Mouse (Mus musculus): ENCODE measurements around the gene Gm10322.

- TF ChIP-seq CTCF (IDR thresholded peaks at IDR 0.05; ENCODE audit: low read depth), result no peak
- no peak for TF ChIP-seq EP300 (IDR thresholded peaks at IDR 0.05; ENCODE audit: low read depth)
Observed at GRCm38 (mm10) chr10:59570360-59570759, 45.5 kb upstream of the Gm10322 start.

All from liver, postnatal 0 days (tissue).